Mouse (Mus musculus) forebrain, embryonic 15.5 days (tissue): ENCODE measurements around the gene Sar1b. TPM values are rescaled to one million over a fixed set of nuclear protein-coding genes. Genes with fewer than 3 reads are reported as not detected.

ENCODE experiments used
- ATAC-seq: fragments of 200-750 bp; cut with Nextera tagmentation; replicated peaks from 2 replicates; pipeline ENCODE4 v1.8.0; 2017; ENCODE audit warnings: mild to moderate bottlenecking, moderate TSS enrichment, moderate library complexity
- H3K27ac ChIP-seq: fragments of 300-500 bp; sonication (generic); replicated peaks from 2 replicates; pipeline ENCODE4 v1.5.1; 2015; ENCODE audit warnings: mild to moderate bottlenecking, inconsistent platforms
- H3K27me3 ChIP-seq: fragments of 300-500 bp; sonication (generic); 2 replicates; pipeline ENCODE4 v1.6.1; 2015; ENCODE audit warnings: inconsistent platforms
- H3K36me3 ChIP-seq: fragments of 300-500 bp; sonication (generic); 2 replicates; pipeline ENCODE4 v1.6.1; 2015; ENCODE audit warnings: mild to moderate bottlenecking, inconsistent platforms
- H3K4me1 ChIP-seq: fragments of 300-500 bp; sonication (generic); 2 replicates; pipeline ENCODE4 v1.6.1; 2015; ENCODE audit warnings: inconsistent platforms
- H3K4me2 ChIP-seq: fragments of 300-500 bp; sonication (generic); replicated peaks from 2 replicates; pipeline ENCODE4 v1.6.1; 2015; ENCODE audit warnings: mild to moderate bottlenecking, inconsistent platforms
- H3K4me3 ChIP-seq: fragments of 300-500 bp; sonication (generic); 2 replicates; pipeline ENCODE4 v1.5.1; 2015; ENCODE audit warnings: mild to moderate bottlenecking, inconsistent platforms
- H3K9ac ChIP-seq: fragments of 300-500 bp; sonication (generic); replicated peaks from 2 replicates; pipeline ENCODE4 v1.6.1; 2015; ENCODE audit warnings: mild to moderate bottlenecking, inconsistent platforms
- H3K9me3 ChIP-seq: fragments of 300-500 bp; sonication (generic); 2 replicates; pipeline ENCODE4 v1.6.1; 2016; ENCODE audit warnings: inconsistent platforms
- WGBS: fragments of 180-500 bp; shearing (Covaris S2); methylation state at CpG from one replicate; pipeline ENCODE4 v1.1.7; 2015; ENCODE audit warnings: mixed read lengths; 5-methylcytosine and 5-hydroxymethylcytosine counted together
- polyA plus RNA-seq: library from polyadenylated mRNA; unstranded; fragments of >200 nt; fragmentation: Nextera tagmentation; extraction: Ambion mirVana; gene quantifications from 2 replicates; pipeline ENCODE4 v1.2.1, GENCODE M21; 2015

The Sar1b gene
- polyA plus RNA-seq, 1 experiment from 2014 or later, result 151 TPM

- WGBS, result 86% methylated on average over 6 of the region's 6 CpGs
- Histone ChIP-seq H3K4me1 (peaks cover 7% of the 10 kb centered on the region), H3K4me3 (no peak overlapping the region), H3K36me3 (no peaks in the 10 kb centered on the region), H3K4me2 (no peak overlapping the region), H3K9ac (no peak overlapping the region), H3K9me3 (no peaks in the 10 kb centered on the region), H3K27ac (no peak overlapping the region), H3K27me3 (no peaks in the 10 kb centered on the region)
- no peak for ATAC-seq
These were observed 73.0 kb downstream of the Sar1b start for GRCm38 (mm10) chr11:51836506-51836905.

GRCm38 (mm10) chr11:51837164-51838153, 74.0 kb downstream of the Sar1b start:
- Histone ChIP-seq H3K36me3 (no peaks in the 10 kb centered on the region), H3K27ac (0 out of 2 replicates have a peak overlapping the region, but pooled peaks have one; percentile 23), H3K9ac (no peak overlapping the region), H3K4me3 (no peak overlapping the region), H3K4me2 (no peak overlapping the region), H3K27me3 (no peaks in the 10 kb centered on the region), H3K9me3 (no peaks in the 10 kb centered on the region), H3K4me1 (peaks cover 5% of the 10 kb centered on the region)
- WGBS, result 72% methylated on average over 8 of the region's 8 CpGs
- 0 out of 2 replicates have a peak, but pooled peaks have one; percentile 23 for ATAC-seq

GRCm38 (mm10) chr11:51839106-51839505, 75.6 kb downstream of the Sar1b start:
- 83% methylated on average over 2 of the region's 2 CpGs for WGBS

GRCm38 (mm10) chr11:51839973-51840372, 76.5 kb downstream of the Sar1b start:
- WGBS, result 90% methylated on average over 11 of the region's 11 CpGs
- no peaks in the 10 kb centered on the region for H3K27me3 ChIP-seq

More at GRCm38 (mm10) chr11:51839106-51839505, 75.6 kb downstream of the Sar1b start:
- Histone ChIP-seq H3K27me3 (no peaks in the 10 kb centered on the region), H3K4me2 (no peak overlapping the region), H3K4me1 (no peaks in the 10 kb centered on the region; the same call in 1 of the 2 replicates), H3K9me3 (no peaks in the 10 kb centered on the region), H3K36me3 (no peaks in the 10 kb centered on the region), H3K9ac (no peak overlapping the region), H3K27ac (no peak overlapping the region), H3K4me3 (no peak overlapping the region)
- no peak for ATAC-seq

GRCm38 (mm10) chr11:51840657-51841056, 77.2 kb downstream of the Sar1b start:
- Histone ChIP-seq H3K4me1 (no peaks in the 10 kb centered on the region; the same call in 1 of the 2 replicates), H3K27me3 (no peaks in the 10 kb centered on the region), H3K9me3 (no peaks in the 10 kb centered on the region), H3K4me2 (no peak overlapping the region), H3K27ac (no peak overlapping the region), H3K9ac (no peak overlapping the region), H3K4me3 (no peak overlapping the region), H3K36me3 (no peaks in the 10 kb centered on the region)
- ATAC-seq, result no peak
- 89% methylated on average over 9 of the region's 9 CpGs for WGBS

More at GRCm38 (mm10) chr11:51839973-51840372, 76.5 kb downstream of the Sar1b start:
- ATAC-seq, result no peak
- no peaks in the 10 kb centered on the region for H3K36me3 ChIP-seq
- H3K9ac ChIP-seq, result no peak overlapping the region
- no peaks in the 10 kb centered on the region; the same call in 1 of the 2 replicates for H3K4me1 ChIP-seq
- no peaks in the 10 kb centered on the region for H3K9me3 ChIP-seq
- no peak overlapping the region for H3K4me2 ChIP-seq
- no peak overlapping the region for H3K4me3 ChIP-seq
- H3K27ac ChIP-seq, result no peak overlapping the region

- H3K9me3 ChIP-seq, result no peaks in the 10 kb centered on the region
- no peaks in the 10 kb centered on the region for H3K36me3 ChIP-seq
- H3K4me1 ChIP-seq, result no peaks in the 10 kb centered on the region; the same call in 1 of the 2 replicates
- 76% methylated on average over 9 of the region's 9 CpGs for WGBS
- no peaks in the 10 kb centered on the region for H3K27me3 ChIP-seq
- no peak overlapping the region for H3K9ac ChIP-seq
- ATAC-seq, result no peak
- no peak overlapping the region for H3K27ac ChIP-seq
- H3K4me2 ChIP-seq, result no peak overlapping the region
- H3K4me3 ChIP-seq, result no peak overlapping the region
These were observed 77.7 kb downstream of the Sar1b start for GRCm38 (mm10) chr11:51841149-51841548.

Other genes with a start within 250 kb of the Sar1b start
- 12.6 and 13.1 TPM in 2 replicates for gene Phykpl, start 178.9 kb upstream of the Sar1b start, polyA plus RNA-seq
- gene Hnrnpab, start 156.8 kb upstream of the Sar1b start, polyA plus RNA-seq, result 588 and 604 TPM in 2 replicates
- gene Nhp2, start 144.0 kb upstream of the Sar1b start, polyA plus RNA-seq, result 98.5 and 102 TPM in 2 replicates
- 69.6 and 77.7 TPM in 2 replicates for gene Rmnd5b, start 127.8 kb upstream of the Sar1b start, polyA plus RNA-seq
- gene N4bp3, start 112.8 kb upstream of the Sar1b start, polyA plus RNA-seq, result 10.2 and 10.8 TPM in 2 replicates
- gene D930048N14Rik, start 112.7 kb upstream of the Sar1b start, polyA plus RNA-seq, result 0.47 and 0.57 TPM in 2 replicates
- 96.2 and 102 TPM in 2 replicates for gene 0610009B22Rik, start 74.8 kb upstream of the Sar1b start, polyA plus RNA-seq
- gene Sec24a, start 53 bp upstream of the Sar1b start, polyA plus RNA-seq, result 10.7 and 10.9 TPM in 2 replicates
- gene Jade2, start 94.0 kb downstream of the Sar1b start, polyA plus RNA-seq, result 0.45 and 0.47 TPM in 2 replicates
- 113 and 118 TPM in 2 replicates for gene Cdkn2aipnl, start 204.0 kb downstream of the Sar1b start, polyA plus RNA-seq
- 289 and 290 TPM in 2 replicates for gene Ube2b, start 237.1 kb downstream of the Sar1b start, polyA plus RNA-seq
- 23.9 and 25.3 TPM in 2 replicates for gene Cdkl3, start 240.5 kb downstream of the Sar1b start, polyA plus RNA-seq